Mouse (Mus musculus) c-Kit-positive CD71-positive TER-119-positive erythroid progenitor cells, embryonic 14.5 days (primary cell): ENCODE measurements around the gene Gm20517.
A peak's percentile ranks its signal among the peaks of the same experiment; 100 is the strongest.

Source experiments
- DNase-seq: peaks from one replicate; pipeline ENCODE4 v3.0.0-alpha.2; 2013; ENCODE audit warnings: low spot score

Gm20517 gene

DNA sequence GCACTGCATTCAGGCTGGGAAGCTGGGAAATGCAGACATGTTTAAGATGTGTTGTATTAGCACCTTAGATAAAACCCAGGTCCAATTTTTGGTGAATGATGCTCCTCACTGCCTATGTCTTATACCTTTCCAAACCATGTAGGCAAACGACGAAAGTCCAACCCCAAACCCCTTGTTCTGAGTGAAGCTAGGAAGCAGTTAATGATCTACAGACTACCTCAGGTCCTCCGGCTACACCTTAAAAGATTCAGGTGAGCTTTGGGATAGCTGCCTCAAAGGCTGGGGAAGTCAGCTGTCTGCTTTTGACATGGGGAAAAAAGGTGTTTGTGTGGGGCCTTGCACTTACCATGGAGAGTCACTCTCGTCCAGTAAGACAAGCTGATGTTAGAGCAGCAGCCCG is 67.3 kb downstream of the Gm20517 start:
- DNase-seq: no peak

DNA sequence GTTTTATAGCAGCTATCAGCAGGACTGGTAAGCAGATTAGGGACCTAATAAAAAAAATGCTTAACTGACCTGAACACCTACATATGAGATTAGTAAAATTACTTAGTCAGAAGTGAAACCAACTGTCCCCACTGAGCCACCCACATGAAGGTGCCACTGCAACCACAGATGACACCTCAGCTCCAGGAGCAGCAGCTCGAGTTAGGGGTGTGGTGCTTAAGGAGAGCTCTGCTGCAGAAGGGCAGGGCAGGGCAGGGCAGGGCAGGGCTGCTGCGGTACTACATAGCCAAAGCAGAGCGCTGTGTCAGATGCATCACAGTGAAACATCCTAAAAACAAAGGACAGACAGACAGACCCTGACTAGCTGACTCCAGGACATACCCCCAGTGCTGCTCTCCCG is 71.4 kb downstream of the Gm20517 start:
- no peak for DNase-seq

DNA sequence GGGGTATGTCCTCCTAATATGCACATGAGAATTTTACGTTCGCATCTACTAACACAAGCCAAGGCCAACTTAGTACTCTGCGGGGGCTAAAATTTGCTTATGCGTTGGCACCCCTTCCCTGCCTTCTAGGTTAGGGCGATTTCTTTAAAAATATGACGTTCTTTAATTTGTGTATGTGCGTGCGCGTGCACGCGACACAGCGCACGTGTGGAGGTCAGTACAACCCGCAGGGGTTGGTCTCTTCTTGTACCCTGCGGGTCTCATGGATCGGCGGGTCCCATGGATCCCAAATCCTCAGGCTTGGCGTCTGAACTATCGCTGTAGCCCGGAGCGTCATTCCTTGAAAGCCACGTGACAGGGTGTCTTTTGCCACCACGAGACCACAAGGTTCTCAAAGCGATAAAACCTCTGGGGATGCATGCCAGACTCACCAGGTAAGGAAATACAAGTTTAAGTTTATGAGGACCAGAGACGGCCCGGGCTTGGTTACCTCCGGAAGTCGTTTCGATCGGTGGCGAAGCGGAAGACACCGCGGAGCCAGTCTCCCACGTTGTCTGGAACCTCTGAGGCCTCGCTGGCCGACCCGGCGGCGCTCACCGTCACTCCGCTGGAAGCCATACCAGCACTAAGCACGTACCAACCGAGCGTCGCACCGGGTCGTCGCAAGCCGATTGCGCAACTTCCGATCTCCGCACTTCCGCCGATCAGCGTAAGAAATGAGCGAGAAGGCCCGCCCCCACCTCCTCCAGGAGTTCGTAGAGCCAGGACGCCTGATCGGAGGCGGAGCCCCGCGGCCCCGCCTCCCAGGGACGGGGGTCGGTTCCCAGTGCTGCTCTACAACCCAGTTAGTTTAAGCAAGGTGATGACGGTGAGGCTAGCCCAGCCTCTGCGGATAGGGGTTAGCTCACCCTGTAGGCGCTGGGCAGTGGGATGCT is 76.3 kb downstream of the Gm20517 start:
- DNase-seq: peak; percentile 93

DNA sequence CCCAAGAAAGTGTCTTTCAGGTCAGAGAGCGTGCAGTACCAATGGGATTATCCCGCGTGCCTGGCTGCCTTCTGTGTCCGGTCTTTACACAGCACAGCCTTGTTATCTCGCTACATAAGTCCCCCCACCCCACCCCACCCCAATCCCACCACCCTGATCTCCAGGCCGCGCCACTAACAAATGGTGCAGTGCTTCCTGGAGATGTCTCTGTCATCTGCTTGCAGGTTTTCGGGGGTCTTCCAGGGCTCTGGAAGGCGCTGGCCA is 76.9 kb downstream of the Gm20517 start, which contains the start of gene Tomm6:
Gene Tomm6 (minus strand): TSS at position 43 of the 264 bp plus-strand sequence.
- DNase-seq: no peak

DNA sequence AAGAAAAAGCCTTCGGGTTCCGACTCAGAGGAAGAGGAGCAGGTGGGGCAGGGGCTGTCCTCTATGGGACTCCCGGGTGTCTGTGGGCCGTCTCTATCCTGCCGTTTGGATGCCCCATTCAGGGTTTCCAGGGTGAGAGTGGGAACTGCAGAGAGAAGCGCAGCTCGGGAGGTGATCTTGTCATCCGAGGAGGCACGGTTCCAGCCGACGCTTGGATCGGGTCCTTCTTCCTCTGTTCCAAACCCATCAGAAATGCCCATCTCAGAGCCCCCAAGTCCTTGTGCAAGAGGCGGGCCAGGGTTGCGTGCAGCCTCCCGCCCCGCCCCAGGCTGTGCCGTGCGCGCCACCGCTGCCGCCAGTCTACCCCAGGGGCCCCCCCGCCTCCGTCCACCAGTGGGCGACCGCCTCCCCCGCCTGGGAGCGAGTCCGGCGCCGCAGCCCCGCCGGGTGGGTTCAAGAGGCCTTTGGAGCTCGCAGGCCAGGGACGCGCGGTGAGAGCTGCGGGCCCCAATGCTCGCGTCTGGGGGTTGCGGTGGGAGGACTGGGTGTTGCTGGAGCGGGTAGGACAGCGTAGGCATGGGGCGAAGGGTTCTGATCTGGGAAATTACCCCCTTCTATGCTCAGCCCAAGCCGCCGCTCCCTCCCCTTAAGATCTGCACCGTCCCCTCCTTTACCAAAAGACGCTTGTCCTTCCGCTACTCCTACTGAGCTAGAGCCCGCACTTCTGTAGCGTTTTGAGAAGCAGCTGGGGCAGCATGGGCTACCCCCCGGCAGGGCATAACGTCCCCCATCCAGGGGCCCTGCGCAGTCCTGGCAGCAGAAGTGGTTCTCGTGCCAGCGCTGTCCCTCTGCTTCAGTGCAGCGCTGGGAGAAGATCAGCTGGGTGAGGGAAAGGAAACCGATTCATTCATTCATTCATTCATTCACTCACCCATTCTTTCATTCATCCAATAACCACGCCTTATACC is 77.5 kb downstream of the Gm20517 start, which contains the start of gene Frs3:
Gene Frs3 (plus strand): TSS at position 423 of the 968 bp plus-strand sequence.
- peak; percentile 39 for DNase-seq

DNA sequence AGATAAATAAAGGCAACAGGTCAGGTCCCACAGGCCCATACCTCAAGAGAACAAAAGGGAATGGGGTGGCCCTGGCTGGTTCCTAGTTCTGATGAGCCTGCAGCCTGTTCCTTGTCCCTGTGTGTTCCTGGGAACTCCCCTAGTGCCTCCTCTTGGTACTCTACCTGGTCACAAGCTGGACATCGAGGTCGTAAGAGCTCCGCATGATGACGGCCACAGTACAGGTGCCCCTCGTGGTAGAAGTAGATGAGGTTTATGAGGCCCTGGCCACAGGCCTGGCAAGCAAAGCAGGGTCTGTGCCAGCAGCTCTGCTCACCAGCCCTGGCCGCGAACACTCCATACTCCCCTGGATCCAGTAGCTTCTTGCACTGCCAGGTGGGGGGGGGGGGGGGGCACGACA is 78.5 kb downstream of the Gm20517 start:
- no peak for DNase-seq

DNA sequence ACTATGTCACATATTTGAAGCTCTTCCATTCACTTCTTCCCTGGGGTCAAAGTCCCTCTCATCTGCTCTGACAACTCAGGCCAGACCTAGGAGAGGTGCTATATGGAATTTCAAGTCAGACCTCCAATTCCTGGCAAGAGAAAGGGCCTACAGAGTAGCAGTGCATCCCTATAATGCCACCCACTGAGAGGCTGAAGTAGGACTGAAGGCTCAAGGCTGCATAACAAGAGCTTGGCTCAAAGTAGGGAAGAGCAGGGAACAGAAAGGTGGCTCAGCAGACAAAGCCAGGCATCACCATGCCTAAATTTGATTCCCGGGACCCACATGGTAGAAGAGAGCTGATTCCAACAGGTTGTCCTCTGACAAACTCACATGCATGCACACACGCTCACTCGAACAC is 80.3 kb downstream of the Gm20517 start:
- DNase-seq: no peak

DNA sequence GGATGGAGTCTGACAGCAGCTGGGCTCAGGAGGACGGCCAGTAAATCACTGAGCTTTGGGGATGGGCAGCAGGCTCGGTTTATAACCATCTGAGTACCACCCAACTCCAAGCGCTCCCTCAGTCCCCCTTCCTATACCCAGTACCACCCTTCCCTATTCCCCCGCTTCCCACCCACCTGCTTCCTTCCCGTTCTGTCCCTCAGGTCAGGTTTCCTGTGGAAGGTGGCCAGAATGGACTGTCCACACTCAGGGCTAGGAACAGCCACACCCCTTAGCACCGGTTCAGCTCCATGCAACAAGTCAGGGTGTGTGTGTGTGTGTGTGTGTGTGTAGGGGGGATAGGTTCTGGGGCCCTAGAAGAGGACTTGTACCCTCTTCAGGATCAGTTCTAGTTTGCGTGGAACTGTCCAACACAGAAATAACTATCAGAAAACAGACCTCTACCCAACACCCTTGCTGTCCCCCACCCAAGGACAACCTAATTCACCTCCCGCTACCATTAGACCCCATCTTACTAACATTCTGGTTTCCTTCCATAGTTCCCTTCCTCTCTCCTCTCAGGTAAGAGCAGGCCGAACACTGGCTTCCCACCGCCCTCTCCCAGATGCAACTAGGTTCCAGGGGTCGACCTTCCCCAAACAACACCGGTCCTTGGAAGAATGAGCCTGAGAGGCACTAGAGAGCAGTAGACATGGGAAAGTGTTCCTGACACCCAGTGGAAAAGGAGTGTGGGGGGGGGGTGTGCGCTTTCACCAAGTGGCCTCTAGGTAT is 82.5 kb downstream of the Gm20517 start:
- DNase-seq: no peak

DNA sequence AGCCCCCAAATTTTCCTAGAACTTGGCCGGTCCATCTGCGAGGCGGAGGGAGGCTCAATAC is 82.9 kb downstream of the Gm20517 start, which contains the start of gene Gm21981:
Gene Gm21981 (minus strand): TSS at position 14 of the 61 bp plus-strand sequence.
- DNase-seq: no peak

DNA sequence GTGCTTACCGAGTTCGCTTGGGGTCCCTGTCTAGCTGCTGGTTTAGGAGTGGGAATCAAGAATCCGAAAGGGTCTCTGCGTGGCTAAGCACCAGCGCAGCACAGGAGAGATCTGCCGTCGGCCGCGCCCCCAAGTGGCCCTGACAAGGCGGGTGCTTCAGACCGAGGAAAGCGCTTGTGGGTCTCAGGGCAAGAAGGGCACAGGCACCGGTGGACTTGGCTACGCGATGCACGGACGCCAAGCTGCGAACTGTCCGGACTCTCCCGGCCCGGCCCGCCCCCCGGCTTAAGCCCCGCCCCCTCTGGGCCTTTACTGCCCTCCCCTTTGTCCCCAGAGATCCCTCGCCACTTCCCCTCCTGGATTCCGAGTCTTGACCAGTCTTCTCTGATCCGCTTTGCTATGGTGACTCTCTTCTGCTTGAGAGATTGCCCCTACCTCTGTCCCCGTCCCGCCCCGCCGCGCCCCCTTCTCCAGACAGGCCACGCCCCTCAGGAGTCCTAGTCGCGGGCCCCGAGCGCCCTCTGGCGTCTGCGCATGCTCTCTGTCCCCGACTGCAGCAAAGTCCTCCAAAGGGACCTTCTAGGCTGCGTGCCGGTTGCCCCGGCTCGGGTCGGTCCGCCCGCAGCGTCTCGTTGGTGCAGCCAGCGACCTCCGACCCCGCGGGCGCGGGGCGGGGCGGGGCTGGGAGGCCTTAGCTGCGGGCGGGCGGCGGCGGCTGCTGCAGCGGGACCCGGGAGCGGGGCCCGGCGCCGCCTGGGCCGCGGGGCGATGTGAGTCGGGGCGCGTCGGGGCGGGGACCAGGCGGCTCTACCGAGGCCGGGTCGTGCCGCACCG is 83.3 kb downstream of the Gm20517 start, which contains the start of gene Prickle4:
Gene Prickle4 (minus strand): TSS at position 234 of the 834 bp plus-strand sequence.
- peak; percentile 87 for DNase-seq

DNA sequence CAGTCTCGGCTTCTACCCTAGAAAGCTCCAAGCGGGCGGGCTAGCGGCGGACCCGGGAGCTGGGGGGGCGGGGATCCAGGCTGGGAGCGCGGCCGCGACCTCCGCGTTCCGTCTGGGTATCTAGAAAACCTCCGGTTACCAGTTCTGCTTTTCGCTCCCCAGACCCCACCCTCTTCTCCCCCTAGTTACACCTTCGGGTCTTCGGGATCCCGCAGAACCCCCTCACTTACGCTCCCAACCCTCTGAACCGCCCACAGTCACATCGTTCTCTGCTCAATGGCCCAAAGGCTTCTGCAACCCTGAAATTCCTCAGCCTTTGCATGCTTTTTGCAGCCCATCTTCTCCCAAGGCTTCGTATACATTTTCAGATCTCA is 83.9 kb downstream of the Gm20517 start:
- no peak for DNase-seq

DNA sequence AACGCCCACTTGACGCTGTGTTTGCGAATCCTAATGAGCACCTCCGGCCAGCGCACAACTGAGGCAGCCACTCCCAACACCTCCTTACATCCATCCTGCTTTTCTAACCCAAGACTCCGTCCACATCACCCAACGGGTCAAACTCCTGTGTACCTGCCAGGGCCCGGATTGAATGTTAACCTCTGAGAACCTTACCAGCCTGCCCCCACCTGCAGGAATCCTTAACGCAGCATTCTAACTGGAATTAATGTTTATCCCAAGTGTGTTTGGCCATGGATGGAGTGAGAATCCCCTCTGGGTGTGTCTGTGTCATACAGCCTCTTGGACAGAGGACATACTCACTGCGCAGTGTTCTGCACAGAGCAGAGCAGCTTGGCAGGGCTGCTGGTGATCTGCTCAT is 86.8 kb downstream of the Gm20517 start:
- DNase-seq: no peak

DNA sequence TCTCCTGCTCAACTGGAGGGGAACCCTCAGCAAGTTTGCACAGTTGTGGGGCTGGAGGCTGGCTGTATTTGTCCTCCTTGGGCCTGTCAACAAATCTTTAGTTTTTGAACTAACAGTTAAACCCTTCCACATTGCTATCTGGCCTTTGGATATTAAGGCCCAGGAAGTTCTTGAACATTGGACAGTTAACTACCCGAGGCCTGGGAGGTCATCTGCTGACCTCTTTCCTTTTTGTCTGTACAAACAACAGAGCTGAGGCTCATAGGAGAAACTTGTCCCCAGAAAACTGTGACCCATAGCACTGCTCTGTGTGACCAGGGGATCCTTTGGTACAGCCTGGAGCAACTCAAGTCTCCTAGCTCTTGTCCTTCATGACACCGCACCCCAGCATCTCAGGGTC is 87.7 kb downstream of the Gm20517 start:
- DNase-seq: no peak

DNA sequence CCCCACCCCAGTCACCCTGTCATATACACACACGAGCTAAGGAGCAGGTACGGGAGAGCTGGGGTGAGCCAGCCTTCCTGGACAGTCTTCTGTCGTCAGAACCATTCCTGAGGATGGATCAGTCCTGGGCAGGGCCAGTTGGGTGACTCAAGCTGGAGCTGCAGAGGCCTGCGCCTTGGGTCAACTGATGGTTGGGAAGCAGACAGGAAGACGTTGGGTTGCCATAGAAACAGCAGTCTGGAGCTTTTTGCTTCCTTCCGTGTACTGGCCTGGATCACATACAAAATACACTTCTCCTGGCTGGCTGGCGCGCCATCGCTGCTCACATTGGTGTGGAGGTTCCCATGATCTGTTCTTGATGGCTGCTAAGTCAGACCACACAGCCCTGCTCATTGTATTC is 90.4 kb downstream of the Gm20517 start:
- DNase-seq: no peak

DNA sequence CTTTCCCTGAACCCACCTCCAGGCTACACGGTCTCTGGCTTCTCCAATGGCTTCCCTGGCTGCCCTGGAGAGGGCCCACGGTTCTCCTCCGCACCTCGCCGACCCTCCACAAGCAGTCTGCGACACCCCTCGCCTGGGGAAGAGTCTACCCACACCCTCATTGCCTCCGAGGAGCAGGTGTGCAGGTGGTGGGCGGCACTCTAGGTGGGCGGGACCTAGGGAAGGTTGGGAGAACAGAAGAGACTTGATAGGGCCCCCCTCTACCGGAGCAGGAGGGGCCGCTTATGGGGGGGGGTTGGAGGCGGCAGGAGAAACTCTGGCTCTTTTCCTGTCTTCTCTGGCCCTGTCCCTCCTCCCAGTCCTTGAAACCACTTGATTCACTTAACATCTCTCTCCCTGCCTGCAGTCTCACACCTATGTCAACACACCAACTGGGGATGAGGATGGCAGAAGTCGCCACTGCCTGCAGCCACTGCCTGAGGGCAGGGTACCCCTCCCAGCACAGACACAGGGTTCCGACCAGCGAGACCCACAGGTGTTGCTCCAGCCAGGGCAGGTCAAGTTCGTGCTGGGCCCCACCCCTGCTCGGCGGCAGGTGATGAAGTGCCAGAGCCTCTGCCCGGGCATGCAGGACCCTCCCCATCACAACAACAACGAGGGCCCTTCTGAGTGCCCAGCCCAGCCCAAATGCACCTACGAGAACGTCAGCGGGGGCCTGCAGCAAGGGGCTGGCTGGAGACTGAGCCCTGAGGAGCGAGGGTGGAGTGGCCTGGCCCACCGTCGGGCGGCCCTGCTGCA is 91.4 kb downstream of the Gm20517 start:
- no peak for DNase-seq

DNA sequence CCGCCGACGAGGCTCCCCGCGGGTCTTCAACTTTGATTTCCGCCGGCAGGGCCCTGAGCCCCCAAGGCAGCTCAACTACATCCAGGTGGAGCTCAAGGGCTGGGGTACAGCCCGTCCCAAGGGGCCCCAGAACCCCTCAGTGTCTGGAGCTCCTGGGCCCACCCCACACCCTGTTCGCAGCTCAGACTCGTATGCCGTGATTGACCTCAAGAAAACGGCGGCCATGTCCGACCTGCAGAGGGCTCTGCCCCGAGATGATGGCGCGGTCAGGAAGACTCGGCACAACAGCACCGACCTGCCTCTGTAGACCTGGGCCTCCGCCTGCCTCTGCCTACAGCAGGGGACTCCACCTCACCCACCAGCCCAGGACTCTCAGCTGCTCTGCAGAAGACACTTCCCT is 92.2 kb downstream of the Gm20517 start:
- DNase-seq: no peak

DNA sequence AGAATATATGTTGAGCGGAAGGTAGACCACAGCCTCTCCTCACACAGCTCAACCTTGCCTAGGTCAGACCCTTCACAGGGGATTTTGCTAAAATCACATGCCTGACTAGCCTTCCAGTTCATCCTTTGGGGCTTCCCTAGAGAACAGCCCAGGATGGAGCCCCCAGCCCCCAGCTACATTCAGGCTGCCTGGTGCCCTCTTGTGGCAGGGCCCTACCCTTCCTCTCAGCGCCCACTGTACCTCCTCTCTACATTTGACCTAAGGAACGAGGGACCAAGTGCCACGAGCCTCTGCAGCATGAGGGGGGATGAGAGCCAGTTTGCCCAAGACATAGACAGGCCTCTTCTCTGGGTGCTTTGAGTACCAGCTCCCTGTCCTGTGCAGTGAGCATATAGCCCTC is 93.3 kb downstream of the Gm20517 start:
- no peak for DNase-seq

DNA sequence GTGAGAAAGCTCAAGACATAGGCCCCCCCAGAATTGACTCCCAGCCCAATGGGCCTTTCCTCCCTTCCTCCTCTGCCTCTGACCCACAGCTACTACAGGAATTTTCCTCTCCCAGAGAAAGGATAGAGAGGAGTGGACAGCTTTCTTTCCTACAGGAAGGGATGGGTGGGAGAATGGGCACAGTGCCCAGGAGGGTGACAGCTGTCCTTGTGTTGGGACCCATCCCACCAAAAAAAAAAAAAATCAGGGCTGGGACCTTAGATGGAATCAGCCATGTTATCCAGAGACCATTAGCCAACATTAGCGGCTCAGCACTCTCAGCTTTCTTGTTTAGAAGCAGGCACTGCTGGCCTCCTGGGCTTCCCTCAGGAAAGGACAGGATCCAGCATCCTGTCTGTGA is 94.8 kb downstream of the Gm20517 start:
- DNase-seq: no peak

DNA sequence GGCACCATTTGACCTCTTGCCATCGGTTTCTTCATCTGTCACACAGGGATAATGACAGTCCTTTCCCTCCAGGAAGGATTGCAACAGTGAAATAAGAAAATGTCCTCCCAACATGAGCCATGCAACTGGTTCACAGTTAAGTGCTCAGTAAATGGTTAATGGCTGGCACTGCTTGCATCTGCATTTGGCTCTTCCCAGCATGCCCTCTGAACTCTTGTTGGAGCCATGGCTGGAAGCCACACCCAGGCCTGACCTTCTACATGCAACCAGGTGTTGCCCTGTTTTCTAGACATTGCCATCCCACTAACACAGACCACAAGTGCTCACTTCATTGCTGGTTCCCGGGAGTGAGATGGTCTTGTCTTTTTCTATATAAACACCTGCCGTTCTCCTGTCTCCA is 96.6 kb downstream of the Gm20517 start:
- DNase-seq: no peak

DNA sequence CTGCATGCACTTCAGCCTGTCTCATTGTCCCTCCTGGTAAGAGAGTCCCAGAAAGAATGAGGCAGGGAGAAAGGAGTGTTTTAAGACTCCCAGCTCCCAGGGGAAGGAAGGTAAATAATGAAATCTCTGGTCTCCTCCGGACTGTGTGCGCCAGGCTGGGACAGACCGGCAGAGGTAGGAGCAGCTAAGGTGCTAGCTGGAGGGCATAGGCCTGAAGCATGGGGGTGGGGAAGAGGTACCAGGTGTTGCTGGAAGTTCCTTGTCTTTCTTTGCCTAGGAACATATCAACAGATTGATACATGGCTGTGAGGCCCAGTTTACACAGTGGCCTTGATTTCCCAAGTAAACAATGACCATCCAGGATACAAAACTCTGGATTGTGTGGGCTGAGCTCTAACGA is 97.6 kb downstream of the Gm20517 start:
- DNase-seq: no peak

DNA sequence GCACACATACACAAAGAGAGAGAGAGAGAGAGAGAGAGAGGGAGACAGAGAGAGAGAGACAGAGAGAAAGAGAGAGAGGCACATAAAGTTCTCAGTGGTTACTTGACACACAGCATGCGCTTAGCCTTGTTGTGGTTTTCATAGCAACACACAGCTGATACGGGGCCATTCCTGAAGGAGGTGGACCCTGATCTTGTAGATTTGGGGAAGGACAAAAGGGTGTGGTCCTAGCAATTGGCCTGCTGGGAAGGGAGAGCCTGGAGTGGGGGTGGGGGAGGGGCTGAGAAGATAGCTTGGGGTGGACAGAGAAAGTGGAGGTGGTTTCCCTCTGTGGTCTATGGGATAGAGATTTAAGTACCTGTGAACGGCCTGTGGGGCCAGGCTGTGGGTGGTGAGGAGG is 98.6 kb downstream of the Gm20517 start:
- DNase-seq: no peak
